Mouse (Mus musculus) A20 (cell line): ENCODE measurements around the gene Amtn.
A peak's percentile ranks its signal among the peaks of the same experiment; 100 is the strongest.
"Not testable (repeated sequence)": the region's sequence is repeated elsewhere in the genome, so short reads cannot be mapped to it uniquely, and the experiment has no call there.

Experiments
- DNase-seq: peaks from one replicate; pipeline ENCODE4 v3.0.0-alpha.2; 2011; ENCODE audit warnings: low read depth, low spot score

The Amtn gene

DNA sequence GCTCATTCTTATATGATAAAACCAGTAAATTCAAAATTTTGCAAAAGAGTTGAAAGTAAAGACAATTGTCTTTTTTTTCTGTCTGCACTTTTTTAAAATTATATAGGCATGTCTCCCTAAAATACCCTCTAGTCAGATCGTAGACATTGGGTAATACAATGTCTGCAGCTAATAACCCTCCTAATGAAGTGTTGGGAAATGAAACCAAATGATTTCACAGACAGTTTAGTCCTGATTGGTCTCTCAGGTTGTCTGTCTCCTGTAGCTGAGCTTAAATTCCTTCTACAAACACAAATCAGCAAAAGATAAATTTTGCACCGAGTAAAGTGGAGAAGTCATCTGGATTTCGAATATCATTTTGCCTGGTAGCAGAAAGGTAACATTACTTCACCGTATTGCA, at the start of gene Amtn:
Amtn (plus strand) TSS at position 301 of the 400 bp plus-strand sequence.
- no peak for DNase-seq

DNA sequence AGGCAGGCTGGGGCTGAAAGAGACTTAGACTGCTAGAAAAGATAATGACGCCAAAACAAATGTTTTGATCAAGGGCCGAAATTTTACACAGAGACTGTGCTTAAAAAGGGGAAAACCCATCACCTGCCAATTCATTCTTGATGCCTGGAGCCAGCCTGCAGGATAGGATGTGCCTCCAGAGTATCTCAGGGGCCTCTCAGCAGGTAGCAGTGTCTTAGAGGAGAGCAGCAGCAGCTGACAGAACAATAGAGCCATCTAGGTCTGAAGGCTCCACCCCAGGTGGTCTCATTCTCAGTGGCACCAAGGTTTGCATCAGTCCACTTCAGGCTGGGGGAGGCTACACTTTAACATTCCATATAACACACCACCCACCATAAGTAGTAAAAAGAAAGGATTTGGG, 27.4 kb upstream of the Amtn start:
- DNase-seq = not testable (repeated sequence)

DNA sequence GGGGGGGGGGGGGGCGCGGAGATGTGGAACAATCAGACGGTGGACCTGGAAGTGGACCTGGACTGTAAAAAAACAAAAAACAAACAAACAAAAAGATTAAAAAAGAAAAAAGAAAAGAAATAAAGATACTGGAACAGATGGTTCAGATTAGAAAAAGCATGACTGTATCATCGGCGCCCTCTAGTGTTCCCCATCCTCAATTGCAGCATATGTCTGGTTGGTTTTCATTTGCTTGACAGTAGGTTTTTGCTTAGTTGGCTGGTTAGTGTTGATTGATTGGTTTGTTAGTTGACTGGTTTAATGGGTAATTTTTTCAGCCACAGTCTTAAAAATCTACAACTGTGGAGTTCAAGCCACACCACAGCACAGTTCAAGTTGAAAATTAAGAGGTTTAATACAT, 11.1 kb upstream of the Amtn start:
- DNase-seq = peak; percentile 62

DNA sequence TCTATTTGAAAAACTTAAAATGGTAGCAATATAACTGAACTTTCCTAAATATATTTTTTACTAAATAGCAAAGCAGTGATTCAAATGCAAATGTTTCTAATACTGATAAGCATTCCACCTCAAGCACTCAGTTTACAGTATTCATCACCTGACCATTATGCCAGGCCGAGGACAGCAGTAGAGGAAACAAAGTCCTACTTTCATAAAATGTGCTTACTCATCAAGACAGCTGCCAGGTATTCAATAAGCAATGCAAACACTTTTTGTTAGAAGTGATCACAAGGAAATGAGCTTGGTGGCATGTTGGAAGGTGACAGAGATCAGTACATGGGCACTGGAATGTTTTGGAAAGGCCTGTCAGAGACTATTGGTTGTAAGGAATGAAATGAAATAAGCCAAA, 9.0 kb upstream of the Amtn start:
- no peak for DNase-seq

GRCm38 (mm10) chr5:88370578-88371232, 5.2 kb upstream of the Amtn start:
- DNase-seq = no peak

- DNase-seq = no peak
Measured at GRCm38 (mm10) chr5:88372563-88372962, 3.3 kb upstream of the Amtn start.

GRCm38 (mm10) chr5:88391960-88392359, 16.1 kb downstream of the Amtn start:
- DNase-seq = peak; percentile 16

DNA sequence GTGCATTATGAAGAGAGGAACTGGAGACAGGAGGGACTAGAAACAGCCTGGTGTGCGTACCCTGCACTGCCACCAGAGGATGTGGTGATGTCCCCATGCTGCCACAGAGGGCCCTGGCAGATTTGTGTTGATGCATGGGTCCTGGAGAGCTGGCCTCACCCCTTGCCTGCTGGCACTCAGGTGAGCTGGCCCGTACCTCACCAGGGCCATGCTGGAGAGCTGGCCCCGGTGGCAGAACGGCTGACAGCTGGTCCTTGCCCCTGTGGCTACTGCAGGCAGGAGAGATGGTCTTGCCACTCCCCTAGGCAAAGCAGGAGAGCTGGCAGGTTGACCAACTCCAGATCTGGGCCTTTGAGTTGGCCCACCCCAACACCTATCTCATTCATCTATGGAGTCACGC, 22.7 kb downstream of the Amtn start:
- DNase-seq = peak; percentile 4

GRCm38 (mm10) chr5:88399849-88400248, 23.9 kb downstream of the Amtn start:
- peak; percentile 79 for DNase-seq

DNA sequence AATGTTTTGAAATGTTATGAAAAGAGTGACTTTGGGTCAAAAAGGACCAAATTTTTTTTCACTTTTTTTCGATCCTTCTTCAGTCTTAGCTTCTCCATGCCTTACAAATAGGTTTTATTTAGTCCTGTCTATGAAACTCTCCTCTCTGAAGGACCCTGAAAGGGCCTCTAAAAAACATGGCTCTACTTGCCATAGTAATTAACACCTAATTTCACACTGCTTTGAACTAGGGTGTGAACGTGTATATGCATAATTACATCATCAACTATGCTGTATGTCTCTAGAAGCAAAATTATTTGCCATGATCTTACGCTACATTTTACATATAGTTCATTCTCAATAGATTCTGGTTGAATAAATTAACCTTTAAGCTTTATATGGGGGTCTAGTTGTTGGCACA, 25.6 kb downstream of the Amtn start:
- no peak for DNase-seq

- no peak for DNase-seq
Measured at GRCm38 (mm10) chr5:88420319-88421065, 44.6 kb downstream of the Amtn start.

- DNase-seq = not testable (repeated sequence)
Measured at GRCm38 (mm10) chr5:88424892-88425291, 49.0 kb downstream of the Amtn start.

DNA sequence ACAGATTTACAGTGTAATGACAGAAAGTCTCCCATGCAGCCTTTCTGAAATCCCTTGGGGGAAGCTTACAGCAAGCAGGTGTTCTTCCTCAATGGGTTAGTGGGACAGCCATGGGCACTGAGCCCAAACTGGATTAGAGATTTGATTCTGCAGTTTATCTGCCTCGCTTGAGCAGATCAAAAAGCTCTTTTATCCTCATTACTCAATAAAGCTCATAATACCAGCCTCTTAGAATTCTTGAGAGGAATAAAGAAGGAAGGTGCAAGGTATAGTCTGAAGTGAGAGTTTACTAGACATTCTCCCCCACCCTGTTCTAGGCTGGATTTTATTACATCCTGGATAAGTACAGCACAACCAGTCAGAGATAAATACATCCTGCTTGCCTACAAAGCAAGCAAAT, 50.8 kb downstream of the Amtn start:
- no peak for DNase-seq
